ENCODE assay signal across 9 mouse cellular contexts in the genomic region with DNA sequence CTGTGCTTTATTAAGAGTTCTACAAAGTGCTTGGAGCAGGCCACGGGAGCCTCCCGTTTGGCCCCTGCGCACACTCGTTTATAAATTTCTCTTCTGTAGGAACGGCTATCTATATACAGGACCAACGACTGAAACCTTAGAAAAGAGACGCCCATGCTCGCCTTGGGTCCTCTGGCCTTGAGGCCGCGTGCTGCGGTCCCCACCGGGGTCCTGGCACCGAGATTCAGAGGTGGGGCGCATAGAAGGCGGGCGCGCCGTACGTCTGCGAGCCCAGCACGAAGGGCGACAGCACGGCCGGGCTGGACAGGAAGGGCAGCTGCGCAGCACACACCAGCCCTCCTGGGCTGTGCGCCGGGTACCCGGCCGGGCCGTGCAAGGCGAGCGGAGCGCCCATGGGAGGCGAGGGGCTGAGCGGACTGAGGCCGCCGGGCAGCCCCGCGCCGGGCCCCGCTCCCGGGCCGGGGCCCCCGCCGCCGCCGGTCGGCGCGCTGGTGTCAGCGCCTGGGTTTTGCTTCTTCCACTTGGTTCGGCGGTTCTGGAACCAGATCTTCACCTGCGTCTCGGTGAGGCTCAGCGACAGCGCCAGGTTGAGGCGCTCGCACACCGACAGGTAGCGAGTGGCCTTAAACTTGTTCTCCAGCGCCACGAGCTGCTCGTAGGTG. TPM values are rescaled to one million over a fixed set of nuclear protein-coding genes. Genes with fewer than 3 reads are reported as not detected.
DNase-seq lines count a peak whose midpoint lies in the region; ATAC-seq lines count a peak whose summit lies in the region.
"Had no signal": no experiment of that assay in that cellular context is flagged by ENCODE, and none has a peak within 500 bp of the region (broad histone marks: within the 10 kb centered on the region; RNA-seq: fewer than 3 reads in every experiment).

No protein-coding gene starts in this region.

- peaks cover 54% of the 10 kb centered on the region for H3K4me1 ChIP-seq in megakaryocyte, embryonic 14.5 days
- peaks cover 43% of the 10 kb centered on the region for H3K4me1 ChIP-seq in embryonic facial prominence, embryonic 15.5 days
- H3K4me1 ChIP-seq in limb, embryonic 11.5 days (ENCODE audit: control insufficient read depth, insufficient read depth, low read length) = peaks cover 19% of the 10 kb centered on the region
- peaks cover 14% of the 10 kb centered on the region for H3K4me1 ChIP-seq in stomach, embryonic 14.5 days (ENCODE audit: control insufficient read depth, insufficient read depth, low read length)

- H3K9ac ChIP-seq in embryonic facial prominence, embryonic 15.5 days = no peak overlapping the region
- no peak overlapping the region for H3K9ac ChIP-seq in limb, embryonic 11.5 days (ENCODE audit: low read length)
- H3K9ac ChIP-seq in stomach, embryonic 14.5 days (replicated peaks; ENCODE audit: low read depth, low read length) = no peak overlapping the region

- no peaks in the 10 kb centered on the region for H3K36me3 ChIP-seq in megakaryocyte, embryonic 14.5 days (replicated peaks; ENCODE audit: low read length)
- no peaks in the 10 kb centered on the region for H3K36me3 ChIP-seq in embryonic facial prominence, embryonic 15.5 days
- no peaks in the 10 kb centered on the region for H3K36me3 ChIP-seq in limb, embryonic 11.5 days (ENCODE audit: control insufficient read depth, insufficient read depth, low read length)
- no peaks in the 10 kb centered on the region for H3K36me3 ChIP-seq in stomach, embryonic 14.5 days (ENCODE audit: control insufficient read depth, insufficient read depth, low read length)

- peaks cover 4% of the 10 kb centered on the region; the same call in 1 of the 2 replicates for H3K9me3 ChIP-seq in megakaryocyte, embryonic 14.5 days
- H3K9me3 ChIP-seq in embryonic facial prominence, embryonic 15.5 days (replicated peaks) = no peaks in the 10 kb centered on the region
- no peaks in the 10 kb centered on the region for H3K9me3 ChIP-seq in limb, embryonic 11.5 days (ENCODE audit: control insufficient read depth, low read length)
- H3K9me3 ChIP-seq in stomach, embryonic 14.5 days (ENCODE audit: control insufficient read depth, low read depth, low read length) = no peaks in the 10 kb centered on the region

- ATAC-seq in megakaryocyte, adult 5-6 weeks (ENCODE audit: poor library complexity, severe bottlenecking) = no peak
- ATAC-seq in embryonic facial prominence, embryonic 15.5 days (ENCODE audit: insufficient number of reproducible peaks, low FRiP score, low TSS enrichment, low read depth) = no peak
- ATAC-seq in limb, embryonic 11.5 days (ENCODE audit: insufficient number of reproducible peaks, low FRiP score, low TSS enrichment, low read depth) = no peak
- no peak for ATAC-seq in stomach, embryonic 14.5 days (ENCODE audit: insufficient number of reproducible peaks, insufficient read depth, low FRiP score, low read depth)
- ATAC-seq in inflammation-experienced regulatory T-cells, adult 6 months = no peak

- peak; percentile 58 for DNase-seq in limb, embryonic 11.5 days (ENCODE audit: low spot score)
- DNase-seq in yolk sac, embryonic 10.5 days (ENCODE audit: low spot score) = no peak
- no peak for DNase-seq in MN1 (ENCODE audit: low spot score)

- H3K4me3 ChIP-seq in megakaryocyte, embryonic 14.5 days (replicated peaks) = peak overlapping the region; percentile 28
- H3K4me3 ChIP-seq in embryonic facial prominence, embryonic 15.5 days (replicated peaks) = peak overlapping the region; percentile 25
- H3K4me3 ChIP-seq in limb, embryonic 11.5 days (ENCODE audit: low read depth, low read length) = peak overlapping the region; percentile 24; the same call in 1 of the 2 replicates
- peak overlapping the region; percentile 13 for H3K4me3 ChIP-seq in stomach, embryonic 14.5 days (ENCODE audit: low read depth, low read length)

- H3K27ac ChIP-seq in embryonic facial prominence, embryonic 15.5 days (replicated peaks) = no peak overlapping the region
- no peak overlapping the region for H3K27ac ChIP-seq in limb, embryonic 11.5 days (replicated peaks; ENCODE audit: low read depth, low read length)
- no peak overlapping the region for H3K27ac ChIP-seq in stomach, embryonic 14.5 days (ENCODE audit: low read length)

- H3K27me3 ChIP-seq in megakaryocyte, embryonic 14.5 days (replicated peaks) = peaks cover 96% of the 10 kb centered on the region
- peaks cover 97% of the 10 kb centered on the region for H3K27me3 ChIP-seq in embryonic facial prominence, embryonic 15.5 days
- H3K27me3 ChIP-seq in limb, embryonic 11.5 days (ENCODE audit: control insufficient read depth, insufficient read depth, low read length) = peaks cover 77% of the 10 kb centered on the region
- peaks cover 76% of the 10 kb centered on the region for H3K27me3 ChIP-seq in stomach, embryonic 14.5 days (ENCODE audit: control insufficient read depth, insufficient read depth, low read length)

- peak overlapping the region; percentile 44 for H3K4me2 ChIP-seq in embryonic facial prominence, embryonic 15.5 days (replicated peaks)
- peak overlapping the region; percentile 27; the same call in 1 of the 2 replicates for H3K4me2 ChIP-seq in limb, embryonic 11.5 days (ENCODE audit: low read depth, severe bottlenecking)
- H3K4me2 ChIP-seq in stomach, embryonic 14.5 days (replicated peaks; ENCODE audit: low read depth, low read length) = peak overlapping the region; percentile 34; the same call in 1 of the 2 replicates

- WGBS in embryonic facial prominence, embryonic 15.5 days = under 1% methylated on average over 63 of the region's 64 CpGs
- 1% methylated on average over 54 of the region's 64 CpGs for WGBS in limb, embryonic 11.5 days
- under 1% methylated on average over 57 of the region's 64 CpGs for WGBS in stomach, embryonic 14.5 days

RNA-seq across cellular contexts. Expression of a gene that starts 3.1 kb away (rescaled TPM):
- not detected in 2 replicates for polyA plus RNA-seq in megakaryocyte, embryonic 14.5 days (2012; ENCODE audit: insufficient read depth, low replicate concordance)
- total RNA-seq in megakaryocyte, adult 5-6 weeks (2015) = not detected in 2 replicates
- total RNA-seq in megakaryocyte, adult 5-6 weeks (2017) = not detected in 2 replicates
- not detected in 2 replicates for polyA plus RNA-seq in embryonic facial prominence, embryonic 15.5 days (2015; fragmentation: Nextera tagmentation; extraction: Ambion mirVana)
- not detected in 2 replicates for polyA plus RNA-seq in limb, embryonic 11.5 days (2014; fragmentation: Nextera tagmentation; extraction: Ambion mirVana)
- polyA plus RNA-seq in stomach, embryonic 14.5 days (2014; fragmentation: Nextera tagmentation; extraction: Ambion mirVana) = not detected in 2 replicates
- polyA plus RNA-seq in inflammation-experienced regulatory T-cells, adult 6 months (2017; shearing (Covaris generic)) = not detected
- total RNA-seq: layer of hippocampus, adult 18-20 months had no signal

RNA-seq across cellular contexts. Expression of a gene that starts 52.3 kb away (rescaled TPM):
- 0.19 and 0.57 TPM in 2 replicates for polyA plus RNA-seq in megakaryocyte, embryonic 14.5 days (2012; ENCODE audit: insufficient read depth, low replicate concordance)
- 9.4 TPM in 2 replicates for total RNA-seq in megakaryocyte, adult 5-6 weeks (2015)
- total RNA-seq in megakaryocyte, adult 5-6 weeks (2017) = 6.1 and 8.4 TPM in 2 replicates
- 10.4 and 11.3 TPM in 2 replicates for polyA plus RNA-seq in embryonic facial prominence, embryonic 15.5 days (2015; fragmentation: Nextera tagmentation; extraction: Ambion mirVana)
- 8.1 and 8.6 TPM in 2 replicates for polyA plus RNA-seq in limb, embryonic 11.5 days (2014; fragmentation: Nextera tagmentation; extraction: Ambion mirVana)
- 11.7 and 12.0 TPM in 2 replicates for polyA plus RNA-seq in stomach, embryonic 14.5 days (2014; fragmentation: Nextera tagmentation; extraction: Ambion mirVana)
- polyA plus RNA-seq in inflammation-experienced regulatory T-cells, adult 6 months (2017; shearing (Covaris generic)) = 10 to 100 TPM in 2 of 3 experiments, 1 to 10 TPM in 1; 9.7 to 32.4 (median 26.8) TPM
